Mouse (Mus musculus) olfactory bulb, adult 2 months (tissue): ENCODE measurements around the gene Rundc3a.

Source experiments
- CTCF ChIP-seq: fragments of 200-500 bp; IDR thresholded peaks from 2 replicates; pipeline ENCODE4 v1.5.1; 2012; ENCODE audit warnings: low read depth, mild to moderate bottlenecking, low read length, moderate library complexity; ENCODE audit not compliant: insufficient read depth
- POLR2A ChIP-seq: fragments of 200-500 bp; IDR thresholded peaks from 2 replicates; pipeline ENCODE4 v1.6.1; 2012; ENCODE audit warnings: mild to moderate bottlenecking, low read depth, low read length, moderate library complexity; ENCODE audit not compliant: insufficient read depth

DNA sequence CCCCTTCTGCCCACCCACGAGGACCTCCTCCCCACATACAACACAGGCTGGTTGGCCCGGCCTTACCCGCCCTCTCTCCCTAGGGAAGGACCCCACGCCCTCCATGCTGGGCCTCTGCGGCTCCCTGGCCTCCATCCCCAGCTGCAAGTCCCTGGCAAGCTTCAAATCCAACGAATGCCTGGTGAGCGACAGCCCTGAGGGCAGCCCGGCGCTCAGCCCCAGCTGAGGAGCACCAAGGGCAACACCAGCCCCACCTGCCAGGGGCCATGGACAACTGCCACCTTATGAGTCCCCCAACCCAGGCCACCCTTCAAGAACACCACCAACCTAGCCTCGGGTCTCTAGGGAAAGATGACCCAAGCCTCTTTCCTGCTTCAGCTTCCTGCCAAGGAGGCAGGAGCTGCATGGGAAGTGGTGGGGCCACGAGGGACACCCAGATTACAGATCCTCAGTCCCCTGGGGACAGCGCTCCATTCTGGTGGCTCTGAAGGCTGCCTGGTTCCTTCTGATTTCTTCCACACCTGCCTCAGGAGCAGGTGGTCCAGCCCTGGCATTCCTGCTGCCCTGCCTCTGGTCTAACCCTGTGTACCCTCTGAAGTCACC lies 8.8 kb downstream of the Rundc3a start:
- TF ChIP-seq CTCF (no peak), POLR2A (no peak)
